Mouse (Mus musculus): Measurements from ENCODE around the gene Gm49342. TPM values are rescaled to one million over a fixed set of nuclear protein-coding genes. Genes with fewer than 3 reads are reported as not detected.
"Not testable (repeated sequence)": the region's sequence is repeated elsewhere in the genome, so short reads cannot be mapped to it uniquely, and the experiment has no call there.

The Gm49342 gene
- total RNA-seq, 2 experiments from 2014 or later: 2.4 to 5.2 TPM

DNA sequence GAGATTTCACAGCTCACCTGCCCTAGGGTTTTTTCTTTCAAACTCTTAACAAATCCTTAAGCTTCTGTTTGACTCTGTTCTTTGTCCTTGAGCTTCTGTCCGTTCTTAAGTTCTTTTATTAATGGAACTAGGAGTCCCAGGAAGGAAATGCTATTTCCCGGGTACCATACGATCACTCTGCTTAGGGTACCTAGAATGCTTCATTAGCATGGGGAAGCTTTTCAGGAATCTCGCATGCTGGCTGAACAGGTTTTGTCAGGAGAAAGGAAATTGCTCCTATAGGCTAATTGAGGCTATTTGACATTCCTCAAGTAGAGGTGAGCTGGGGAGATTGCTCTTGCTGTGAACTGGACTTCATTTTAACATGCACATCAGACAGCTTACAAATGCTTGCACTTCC lies 29.4 kb downstream of the Gm49342 start:
- no peak for DNase-seq
- intact Hi-C loops (cut with DNase I): no loop called here

DNA sequence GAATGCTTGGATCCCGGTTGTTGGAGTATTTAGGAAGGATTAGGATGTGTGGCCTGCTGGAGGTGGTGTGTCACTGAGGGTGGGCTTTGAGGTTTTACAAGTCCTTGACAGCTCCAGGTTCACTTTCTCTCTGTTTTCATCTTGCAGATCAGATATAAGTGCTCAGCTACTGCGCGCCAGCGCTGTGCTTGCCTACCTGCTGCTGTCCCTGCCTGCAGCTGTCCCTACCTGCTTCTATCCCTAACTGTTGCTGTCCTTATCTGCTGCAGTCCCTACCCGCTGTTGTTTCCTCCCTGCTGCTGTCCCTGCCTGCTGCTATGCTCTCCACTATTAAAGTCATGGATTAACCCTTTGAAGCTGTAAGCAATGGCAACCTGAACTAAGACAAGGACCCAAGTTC lies 30.7 kb downstream of the Gm49342 start:
- DNase-seq: no peak
- intact Hi-C loops (cut with DNase I): no loop called here

DNA sequence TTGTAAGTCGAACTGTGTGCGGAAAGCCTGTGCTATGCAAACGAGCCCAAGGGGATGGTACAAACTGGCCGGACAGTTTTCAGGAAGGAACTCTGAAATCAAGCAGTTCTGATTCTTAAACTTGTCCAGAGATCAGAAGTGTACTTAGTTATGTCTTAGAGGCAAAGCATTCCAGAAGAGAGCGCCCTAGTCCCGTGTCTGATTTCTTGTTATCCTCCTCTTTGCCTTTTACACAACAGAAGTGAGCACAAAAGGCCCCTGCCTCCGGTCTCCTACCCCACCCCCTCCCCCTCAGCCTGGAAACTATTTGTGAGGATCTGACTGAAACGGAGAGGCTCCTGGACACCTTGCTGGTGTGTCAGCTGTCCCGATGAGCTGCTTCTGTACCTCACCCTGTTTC lies 32.4 kb downstream of the Gm49342 start:
- DNase-seq: no peak

DNA sequence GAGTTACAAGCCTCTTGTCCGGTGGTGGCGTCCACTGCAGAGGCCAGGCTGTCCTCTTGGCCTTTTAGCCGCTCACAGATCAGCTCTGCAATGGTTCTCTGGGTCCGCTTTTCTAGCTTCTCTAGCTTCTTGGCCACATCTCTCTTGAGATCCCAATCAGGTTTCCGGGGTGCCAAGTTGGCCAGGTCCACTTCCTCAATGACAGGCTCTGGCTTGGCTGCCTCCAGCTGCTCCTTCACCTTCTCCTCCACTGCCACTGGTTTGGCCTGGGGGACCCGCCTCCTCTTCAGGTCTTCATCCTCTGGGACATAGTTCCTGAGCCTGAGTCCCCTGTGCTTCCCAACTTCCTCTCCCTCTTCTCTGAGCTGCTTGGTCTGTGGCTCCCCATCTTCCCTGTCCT lies 34.1 kb downstream of the Gm49342 start:
- intact Hi-C loops (cut with DNase I); DNase-seq: not testable (repeated sequence)

More for the DNA sequence above, 32.4 kb downstream of the Gm49342 start:
- intact Hi-C loops (cut with DNase I): no loop called here

DNA sequence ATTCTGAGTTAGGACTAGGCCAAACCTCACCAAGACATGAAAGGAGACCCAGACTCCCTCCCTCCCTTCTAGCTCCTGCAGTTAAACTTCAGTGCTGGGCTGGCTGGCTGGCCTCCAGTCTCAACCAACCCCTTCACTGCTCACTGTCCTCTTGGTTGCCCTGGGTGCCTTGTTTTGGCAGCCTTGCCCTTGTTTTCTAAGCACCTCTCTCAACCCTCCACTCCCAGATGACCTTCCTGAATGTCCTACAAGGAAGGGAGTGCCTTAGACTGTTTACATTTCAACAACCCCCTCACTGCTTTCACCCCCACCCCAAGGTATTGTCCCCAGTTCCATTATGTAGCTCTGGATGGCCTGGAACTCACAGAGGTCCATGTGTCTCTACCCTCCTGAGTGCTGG lies 35.3 kb downstream of the Gm49342 start:
- intact Hi-C loops (cut with DNase I): no loop called here
- no peak for DNase-seq

DNA sequence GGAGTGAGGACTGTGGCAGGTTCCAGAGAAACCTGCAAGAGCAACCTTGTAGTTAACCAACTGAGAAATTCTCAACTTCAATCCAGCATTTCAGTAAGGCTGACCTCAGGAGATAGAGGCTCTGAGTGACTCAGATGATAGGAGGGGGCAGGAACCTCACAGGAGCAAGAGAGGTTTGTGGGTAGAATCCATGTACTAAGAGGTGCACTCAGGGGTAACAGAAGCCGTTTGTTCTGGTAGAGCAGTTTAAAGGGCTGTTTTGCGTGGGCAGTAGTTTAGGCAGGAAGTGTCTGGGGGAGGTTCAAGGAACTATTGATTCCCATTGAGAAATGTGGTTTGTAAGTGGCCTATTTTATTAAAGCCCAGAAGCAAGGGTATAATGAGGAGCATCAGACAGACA lies 36.9 kb downstream of the Gm49342 start:
- intact Hi-C loops (cut with DNase I): no loop called here
- DNase-seq: no peak

DNA sequence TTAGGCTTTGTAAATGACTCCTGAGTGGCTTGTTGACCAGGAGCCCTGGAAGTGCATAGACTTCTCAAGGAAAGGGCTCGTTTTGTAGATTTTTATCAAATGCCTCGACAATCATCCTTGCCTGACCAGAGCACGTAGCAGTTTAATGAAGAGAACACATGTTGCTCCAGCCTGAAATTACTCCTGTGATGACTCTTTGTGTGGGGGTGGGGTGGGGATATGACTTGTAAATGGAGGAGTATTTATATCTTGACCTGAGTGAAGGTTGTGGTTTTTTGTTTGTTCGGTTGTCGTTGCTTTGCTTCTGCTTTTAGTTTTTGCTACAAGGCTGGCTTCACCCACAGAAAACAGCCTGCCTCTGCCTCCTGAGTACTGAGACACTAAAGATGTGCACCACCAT lies 37.5 kb downstream of the Gm49342 start:
- intact Hi-C loops (cut with DNase I): no loop called here
- no peak for DNase-seq

DNA sequence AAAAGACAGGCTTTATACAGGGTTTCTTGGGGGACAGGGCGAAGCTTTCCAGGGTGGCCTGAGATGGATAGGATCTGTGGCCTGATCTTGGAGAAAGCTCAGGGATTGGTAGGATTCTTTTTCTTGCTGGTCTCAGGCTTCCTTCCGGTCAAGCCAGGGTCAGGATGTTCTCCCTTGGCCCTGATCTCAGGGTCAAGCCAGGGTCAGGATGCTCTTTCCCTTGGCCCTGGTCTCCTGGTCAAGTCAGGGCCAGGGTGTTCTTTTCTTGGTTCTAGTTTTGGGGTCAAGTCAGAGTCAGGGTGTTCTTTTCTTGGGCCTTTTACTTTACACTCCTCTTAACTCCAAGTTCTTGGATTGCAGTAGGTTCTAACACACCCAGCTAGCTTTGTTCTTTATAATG lies 43.4 kb downstream of the Gm49342 start:
- intact Hi-C loops (cut with DNase I): no loop called here
- no peak for DNase-seq

DNA sequence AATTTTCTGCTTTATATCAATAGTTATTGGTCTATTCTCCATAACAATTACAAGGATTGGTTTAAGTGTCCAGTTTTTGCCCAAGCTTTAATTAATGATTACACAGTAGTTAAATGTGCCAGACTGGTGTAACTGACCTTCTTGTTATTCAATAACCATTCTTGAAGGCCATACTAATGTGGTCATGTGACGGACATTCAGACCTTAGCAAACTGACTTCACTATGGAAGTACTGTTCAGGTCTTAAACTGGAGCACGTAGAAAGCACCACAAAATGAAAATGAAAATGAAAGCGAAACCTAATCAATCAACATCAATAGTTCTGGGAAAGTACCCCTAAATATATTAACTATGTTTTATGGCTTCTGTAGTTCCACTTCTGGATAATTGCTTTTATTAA lies 46.7 kb downstream of the Gm49342 start:
- intact Hi-C loops (cut with DNase I): no loop called here
- no peak for DNase-seq

DNA sequence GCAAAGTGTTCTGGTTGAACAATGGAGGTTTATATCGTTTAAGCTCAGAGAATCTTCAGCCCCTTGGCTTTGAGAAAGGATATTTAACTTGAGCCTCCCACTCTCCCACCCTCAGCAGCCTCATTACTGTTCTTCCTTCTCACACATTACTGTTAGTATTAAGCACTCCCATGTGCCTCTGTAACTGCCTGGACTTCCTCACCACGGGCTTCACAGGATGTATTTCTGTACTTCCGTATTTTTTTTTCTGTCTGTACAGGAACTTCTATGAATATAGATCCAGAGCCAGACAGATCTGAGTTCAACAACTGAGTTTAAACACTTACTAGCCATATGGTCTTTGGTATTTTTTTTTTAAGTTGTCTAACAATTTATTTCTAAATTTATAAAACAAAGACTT lies 52.8 kb downstream of the Gm49342 start:
- intact Hi-C loops (cut with DNase I): no loop called here
- DNase-seq: no peak

DNA sequence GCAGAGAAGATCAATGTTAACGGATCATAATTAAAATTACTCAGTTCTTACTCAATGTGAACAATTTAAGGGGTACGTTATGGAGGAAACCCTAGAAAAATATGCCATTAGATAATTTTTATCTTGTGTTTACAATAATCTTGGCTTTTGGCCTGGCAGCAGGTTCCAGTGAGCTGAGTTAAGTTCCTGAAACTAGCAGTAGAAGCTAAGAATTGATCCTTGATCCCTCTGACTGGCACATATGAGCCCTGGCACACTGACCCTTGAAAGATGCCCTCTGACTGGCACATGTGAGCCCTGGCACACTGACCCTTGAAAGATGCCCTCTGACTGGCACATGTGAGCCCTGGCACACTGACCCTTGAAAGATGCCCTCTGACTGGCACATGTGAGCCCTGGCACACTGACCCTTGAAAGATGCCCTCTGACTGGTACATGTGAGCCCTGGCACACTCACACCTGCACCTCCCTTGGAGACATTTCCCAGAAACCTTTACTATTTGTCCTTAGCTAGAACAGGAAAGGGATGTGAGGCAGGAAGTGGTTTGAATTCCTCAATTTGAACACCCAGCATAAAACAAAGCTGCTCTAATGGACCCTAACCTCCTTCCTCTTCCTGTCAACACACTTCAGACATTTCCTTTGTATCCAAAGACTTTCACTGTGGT lies 53.8 kb downstream of the Gm49342 start:
- DNase-seq: no peak
- intact Hi-C loops (cut with DNase I): no loop called here

DNA sequence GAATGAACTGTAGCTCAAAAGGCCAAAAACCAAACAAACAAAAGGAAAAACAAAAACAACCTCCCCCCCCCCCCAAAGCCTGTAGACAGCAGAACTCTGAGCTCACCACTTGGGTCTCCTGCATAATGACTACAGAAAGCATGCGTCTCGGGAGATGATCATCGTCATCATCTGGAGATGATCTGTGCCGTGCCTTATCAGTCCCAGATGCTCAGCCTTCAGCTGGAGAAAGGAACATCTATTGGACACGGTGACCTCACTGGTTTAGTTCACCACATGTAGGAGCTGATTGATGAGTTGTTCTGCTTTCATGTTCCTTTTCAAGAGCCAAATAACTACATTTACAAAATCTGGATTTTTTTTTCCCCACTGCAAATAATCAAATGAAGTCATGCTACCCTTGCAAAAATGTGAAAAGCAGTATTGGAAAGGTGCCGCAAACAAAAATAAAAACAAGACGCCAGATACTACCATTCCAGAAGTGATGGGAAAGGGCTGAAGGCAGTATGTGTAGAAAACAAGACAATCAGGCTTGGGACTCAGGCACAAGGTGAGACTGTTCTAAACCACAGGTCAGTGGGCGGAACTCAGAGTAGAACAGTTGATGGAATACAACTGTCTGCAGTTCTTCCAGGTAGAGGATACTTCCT lies 63.0 kb downstream of the Gm49342 start, which contains the start of gene Rnase10:
Rnase10 (plus strand) TSS at position 600 of the 650 bp plus-strand sequence.
- DNase-seq: no peak
- intact Hi-C loops (cut with DNase I): no loop called here

DNA sequence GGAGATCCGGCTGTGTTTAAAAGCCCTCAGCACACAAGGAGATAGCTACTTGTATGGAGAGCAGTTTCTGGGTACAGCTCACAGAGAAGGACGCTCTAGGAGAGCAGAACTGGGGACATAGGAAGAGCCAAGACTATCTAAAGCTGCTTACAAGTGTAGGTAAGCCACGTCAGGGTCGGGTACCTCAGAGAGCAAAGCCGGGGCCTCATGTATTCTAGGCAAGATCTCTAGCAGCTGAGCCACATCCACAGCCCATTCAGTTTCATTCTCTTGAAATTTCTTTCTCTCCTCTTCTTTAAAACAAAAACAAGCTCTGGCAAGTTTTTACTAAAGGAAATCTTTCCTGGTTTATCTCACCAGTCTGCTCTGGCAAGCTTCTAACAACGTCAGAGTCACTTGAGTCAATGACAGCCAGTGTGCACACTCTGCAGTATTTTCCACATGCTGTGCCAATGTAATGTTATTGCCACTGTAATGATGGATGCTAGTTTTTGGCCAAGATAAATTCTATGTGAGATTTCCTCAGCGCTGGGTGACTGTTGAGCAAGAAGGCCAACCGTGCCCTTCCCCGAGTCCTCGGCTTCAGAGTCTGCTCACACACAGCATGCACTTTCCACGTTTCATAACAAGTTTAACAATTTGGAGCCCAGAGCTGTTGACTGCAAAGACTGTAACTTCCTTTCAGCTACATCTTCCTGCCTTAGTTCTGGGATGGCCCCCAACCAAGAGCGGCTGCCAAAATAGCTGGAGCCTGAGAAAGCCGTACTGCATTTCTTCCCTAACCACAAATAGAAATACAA lies 63.8 kb downstream of the Gm49342 start:
- intact Hi-C loops (cut with DNase I): no loop called here
- DNase-seq: peak; percentile 58 to 60

DNA sequence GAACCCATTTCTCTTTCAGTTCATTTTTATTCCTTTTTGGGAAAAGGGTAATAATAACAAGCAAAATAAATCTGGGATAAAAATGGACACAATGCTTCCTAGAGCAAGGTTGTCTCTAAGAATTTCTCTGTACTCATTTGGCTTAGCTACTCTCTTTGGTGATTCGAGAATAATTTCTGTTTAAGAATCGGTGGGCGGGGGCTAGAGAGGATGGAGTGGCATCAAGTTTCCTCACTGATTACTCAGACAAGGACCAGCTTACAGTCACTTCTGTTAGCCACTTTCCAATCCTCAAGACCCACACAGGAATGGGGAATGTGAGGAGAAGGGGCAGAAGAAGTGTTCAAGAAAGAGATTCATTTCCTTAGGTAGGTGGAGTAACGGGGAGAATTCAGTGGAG lies 64.5 kb downstream of the Gm49342 start:
- no peak for DNase-seq
- intact Hi-C loops (cut with DNase I): no loop called here

DNA sequence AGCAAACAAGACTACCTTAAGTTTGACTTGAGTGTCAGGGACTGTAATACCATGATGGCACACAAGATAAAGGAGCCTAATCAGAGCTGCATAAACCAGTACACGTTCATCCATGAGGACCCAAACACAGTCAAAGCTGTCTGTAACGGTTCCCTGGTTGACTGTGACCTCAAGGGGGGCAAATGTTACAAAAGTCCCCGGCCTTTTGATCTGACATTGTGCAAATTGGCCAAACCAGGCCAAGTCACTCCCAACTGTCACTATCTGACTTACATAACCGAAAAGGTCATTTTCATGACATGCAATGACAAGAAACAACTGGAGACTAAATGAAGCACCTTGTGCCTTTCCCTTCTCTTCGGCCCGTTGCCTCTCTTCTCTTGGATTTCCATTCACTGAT lies 65.3 kb downstream of the Gm49342 start:
- intact Hi-C loops (cut with DNase I): no loop called here
- no peak for DNase-seq

Other genes with a start within 250 kb of the Gm49342 start
- not detected for gene Olfr748, start 237.1 kb upstream of the Gm49342 start, total RNA-seq (2021)
- not detected for gene Olfr749, start 199.4 kb upstream of the Gm49342 start, total RNA-seq (2021)
- 1 to 10 TPM; 5.8 to 7.1 TPM for gene Ttc5, start 159.0 kb upstream of the Gm49342 start, total RNA-seq (2021)
- gene Ccnb1ip1, start 136.8 kb upstream of the Gm49342 start, total RNA-seq (2021): under 1 TPM in 1 of 2 experiments, not detected in 1; 0.86 TPM
- gene Parp2, start 136.7 kb upstream of the Gm49342 start, total RNA-seq (2021): 10 to 100 TPM in 1 of 2 experiments, 1 to 10 TPM in 1; 8.0 to 10.2 TPM
- 1 to 10 TPM; 6.6 to 8.8 TPM for gene Tep1, start 74.0 kb upstream of the Gm49342 start, total RNA-seq (2021)
- gene Klhl33, start 47.0 kb upstream of the Gm49342 start, total RNA-seq (2021): 100 to 1,000 TPM; 100 to 136 TPM
- gene Osgep, start 19.6 kb upstream of the Gm49342 start, total RNA-seq (2021): 10 to 100 TPM; 38.3 to 46.7 TPM
- 10 to 100 TPM; 26.9 to 28.6 TPM for gene Apex1, start 19.5 kb upstream of the Gm49342 start, total RNA-seq (2021)
- gene Pip4p1, start 13.7 kb upstream of the Gm49342 start, total RNA-seq (2021): 10 to 100 TPM; 12.4 to 15.4 TPM
- 1 to 10 TPM; 3.9 to 4.3 TPM for gene Pnp, start 13.4 kb upstream of the Gm49342 start, total RNA-seq (2021)
- gene Pnp2, start 11.5 kb downstream of the Gm49342 start, total RNA-seq (2021): under 1 TPM in 1 of 2 experiments, not detected in 1; 0.41 TPM
- not detected for gene Rnase10, start 63.2 kb downstream of the Gm49342 start, total RNA-seq (2021)
- gene Rnase9, start 97.4 kb downstream of the Gm49342 start, total RNA-seq (2021): not detected
- gene Rnase11, start 105.6 kb downstream of the Gm49342 start, total RNA-seq (2021): not detected
- not detected for gene Rnase12, start 113.1 kb downstream of the Gm49342 start, total RNA-seq (2021)
- gene Olfr750, start 129.9 kb downstream of the Gm49342 start, total RNA-seq (2021): not detected
- 10 to 100 TPM; 30.2 to 30.3 TPM for gene Rnase4, start 146.6 kb downstream of the Gm49342 start, total RNA-seq (2021)
- 1 to 10 TPM; 3.1 TPM for gene Ang, start 146.6 kb downstream of the Gm49342 start, total RNA-seq (2021)
- gene Eddm3b, start 169.9 kb downstream of the Gm49342 start, total RNA-seq (2021): not detected
- under 1 TPM in 1 of 2 experiments, not detected in 1; 0.22 TPM for gene Rnase6, start 179.4 kb downstream of the Gm49342 start, total RNA-seq (2021)
- not detected for gene Rnase1, start 202.3 kb downstream of the Gm49342 start, total RNA-seq (2021)
- not detected for gene Rnase2b, start 217.7 kb downstream of the Gm49342 start, total RNA-seq (2021)